Mouse (Mus musculus) embryonic fibroblast, embryonic 13.5 days (primary cell): Measurements from ENCODE around the gene Porcn.
A peak's percentile ranks its signal among the peaks of the same experiment; 100 is the strongest.

ENCODE experiments used
- CTCF ChIP-seq: IDR thresholded peaks from 2 replicates; pipeline ENCODE4 v1.5.1; 2011; ENCODE audit warnings: mild to moderate bottlenecking, control low read depth, low read length, moderate library complexity, borderline replicate concordance; ENCODE audit not compliant: insufficient read depth
- POLR2A ChIP-seq: IDR thresholded peaks from 2 replicates; pipeline ENCODE4 v1.6.1; 2011; ENCODE audit warnings: low read depth, mild to moderate bottlenecking, control low read depth, low read length, moderate library complexity

- no peak for TF ChIP-seq CTCF
- peak; percentile 64 for TF ChIP-seq POLR2A
Observed at GRCm38 (mm10) chrX:8252334-8253285, 46.3 kb upstream of the Porcn start, which contains the start of gene Ftsj1.
